Mouse (Mus musculus) spleen, postnatal 10 days (tissue): ENCODE measurements around the gene Nfasc.

Experiments used
- DNase-seq, 2 experiments: peaks; one replicate each; pipeline ENCODE4 v3.0.0; 2021 to 2022; ENCODE audit warnings: low spot score in 2 of 2

Gene Nfasc

GRCm38 (mm10) chr1:132741175-132741997 lies at the start of gene Nfasc:
Gene Nfasc (minus strand): TSS chr1:132741797.
- DNase-seq: peak in 1 of 2 experiments; percentile 36

DNA sequence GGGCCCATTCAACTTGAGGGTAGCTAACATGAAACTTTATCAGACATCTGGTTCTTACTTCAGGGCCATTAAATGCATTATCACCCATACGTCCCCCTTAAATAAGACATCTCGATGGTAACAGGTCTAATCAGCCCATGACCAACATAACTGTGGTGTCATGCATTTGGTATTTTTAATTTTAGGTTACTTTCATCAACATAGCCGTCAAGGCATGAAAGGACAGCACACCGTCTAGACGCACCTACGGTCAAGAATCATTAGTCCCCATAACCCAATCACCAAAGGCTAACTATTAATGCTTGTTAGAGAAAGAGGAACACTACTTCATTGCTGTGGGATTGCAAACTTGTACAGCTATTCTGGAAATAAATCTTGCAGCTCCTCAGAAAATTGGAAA lies 49.5 kb upstream of the Nfasc start:
- no peak for DNase-seq

- no peak for DNase-seq
Observed at GRCm38 (mm10) chr1:132786866-132787265, 45.3 kb upstream of the Nfasc start.

DNA sequence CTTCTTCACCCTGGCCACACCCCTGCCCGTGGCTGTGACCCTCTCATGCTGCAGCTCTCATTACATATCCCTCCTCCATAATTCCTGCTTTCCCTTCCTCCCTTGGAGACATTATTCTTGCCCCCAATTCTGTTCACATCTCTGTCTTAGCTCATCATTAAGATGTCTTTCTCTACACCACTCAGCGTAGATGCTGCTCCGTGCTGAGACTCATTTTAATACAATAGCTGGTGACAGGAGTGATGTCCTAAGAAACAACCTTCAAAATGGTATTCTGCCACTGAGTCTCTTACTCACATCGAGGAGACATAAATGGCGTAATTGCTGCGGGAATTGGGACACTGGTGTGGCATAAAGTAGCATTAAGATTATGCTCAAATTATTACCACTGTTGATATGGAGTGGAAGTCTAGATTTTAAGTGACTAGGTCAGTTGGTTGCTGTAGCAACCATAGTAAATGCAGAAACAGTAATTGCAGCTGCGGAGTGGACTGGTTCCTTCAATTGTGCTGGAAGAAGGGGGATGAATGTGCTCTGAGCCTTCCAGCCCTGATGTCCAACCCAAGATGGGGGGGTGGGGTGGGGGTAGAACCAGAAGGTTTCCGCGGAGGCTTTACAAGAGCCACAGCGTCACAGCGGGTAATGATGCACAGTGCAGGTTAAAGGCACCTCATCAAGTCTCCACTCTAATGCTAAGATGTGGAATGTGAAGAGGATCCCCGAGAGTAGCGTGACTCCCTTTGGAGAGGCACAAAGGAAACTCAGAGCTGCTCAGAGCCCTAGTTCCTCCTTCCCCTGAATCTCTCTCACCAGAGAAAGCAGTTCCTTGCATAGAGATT lies 40.2 kb upstream of the Nfasc start:
- DNase-seq: no peak

- no peak for DNase-seq
Observed at GRCm38 (mm10) chr1:132780961-132781360, 39.4 kb upstream of the Nfasc start.

DNA sequence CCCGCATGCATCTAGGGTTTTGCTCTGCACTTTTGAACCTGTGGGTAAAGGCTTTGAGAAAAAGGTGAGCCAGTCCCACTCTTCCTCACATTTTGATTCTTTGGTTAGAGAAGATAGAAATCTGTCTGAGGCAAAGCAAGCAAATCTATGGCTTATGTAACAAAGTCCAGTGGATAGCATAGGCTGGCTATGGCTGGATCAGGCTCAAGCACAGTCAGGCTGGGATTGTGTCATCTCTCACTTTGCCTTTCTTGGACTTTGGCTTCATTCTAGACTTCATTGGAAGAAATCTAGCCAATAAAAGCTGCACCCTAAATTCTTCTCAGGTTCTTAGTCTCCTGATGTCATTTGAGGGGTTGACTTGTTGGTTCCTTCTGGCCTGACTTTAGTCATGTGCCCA lies 38.7 kb upstream of the Nfasc start:
- no peak for DNase-seq

DNA sequence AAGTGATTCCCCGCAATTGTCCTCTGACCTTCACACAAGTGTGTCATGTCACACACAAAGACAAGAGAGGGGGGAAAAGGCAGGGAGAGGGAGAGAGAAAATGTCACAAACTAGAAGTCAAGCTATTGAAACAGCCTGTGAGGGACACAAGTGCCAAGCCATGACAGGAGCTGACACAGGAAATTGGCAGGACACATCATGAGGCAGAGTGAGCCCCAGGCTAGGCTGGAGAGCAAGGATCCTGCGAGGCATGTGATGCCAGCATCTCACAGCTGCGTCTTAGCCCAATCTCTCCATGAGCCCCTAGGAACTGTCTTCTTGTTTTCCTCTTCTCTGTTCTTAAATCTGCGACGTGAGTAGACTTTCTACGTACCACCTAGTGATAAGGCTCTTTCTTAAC lies 33.4 kb upstream of the Nfasc start:
- DNase-seq: no peak

DNA sequence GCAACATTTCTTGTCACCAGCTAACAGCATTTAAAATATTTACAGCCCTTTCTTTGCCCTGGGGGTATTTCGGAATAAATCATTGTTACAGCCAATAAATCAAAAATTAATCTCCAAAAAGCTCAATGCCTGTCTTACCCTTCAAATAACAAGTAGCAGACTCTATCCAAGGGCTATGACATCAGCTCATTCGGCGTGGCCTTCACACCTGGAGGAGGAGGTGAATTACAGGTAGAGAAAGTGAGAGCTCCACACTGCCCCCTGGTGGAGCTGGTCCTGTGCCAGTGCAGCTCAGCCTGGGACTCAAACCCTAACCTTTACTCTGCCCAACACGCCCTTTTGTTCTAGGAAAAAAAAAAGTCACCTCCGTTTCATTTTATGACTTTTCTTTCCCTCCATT lies 29.8 kb upstream of the Nfasc start:
- DNase-seq: peak; percentile 23 to 68

- no peak for DNase-seq
Observed at GRCm38 (mm10) chr1:132769559-132769958, 28.0 kb upstream of the Nfasc start.

- no peak for DNase-seq
Observed at GRCm38 (mm10) chr1:132767422-132767821, 25.8 kb upstream of the Nfasc start.

GRCm38 (mm10) chr1:132765887-132766651 lies 24.5 kb upstream of the Nfasc start:
- DNase-seq: no peak

- no peak for DNase-seq
Observed at GRCm38 (mm10) chr1:132765222-132765621, 23.6 kb upstream of the Nfasc start.

DNA sequence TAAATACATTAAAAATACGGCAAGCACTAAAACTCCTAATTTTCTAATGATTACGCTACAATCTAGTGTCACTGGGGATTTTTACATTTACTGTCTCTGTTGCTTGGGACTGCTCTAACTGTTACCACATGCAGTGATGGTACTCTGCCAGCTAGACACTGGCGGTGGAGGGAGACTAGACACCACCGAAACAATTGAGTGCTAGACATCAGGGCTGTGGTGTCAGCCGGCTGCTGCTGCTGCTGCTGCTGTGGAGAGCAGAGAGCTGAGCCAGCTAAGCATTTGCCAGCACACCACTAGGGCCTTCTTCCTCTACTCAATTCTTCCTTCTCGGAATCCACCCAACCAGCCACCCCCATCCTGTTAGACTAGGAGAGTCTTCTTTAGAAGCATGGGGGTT lies 17.8 kb upstream of the Nfasc start:
- DNase-seq: no peak

- DNase-seq: peak in 1 of 2 experiments; percentile 45
Observed at GRCm38 (mm10) chr1:132758656-132759370, 17.2 kb upstream of the Nfasc start.

DNA sequence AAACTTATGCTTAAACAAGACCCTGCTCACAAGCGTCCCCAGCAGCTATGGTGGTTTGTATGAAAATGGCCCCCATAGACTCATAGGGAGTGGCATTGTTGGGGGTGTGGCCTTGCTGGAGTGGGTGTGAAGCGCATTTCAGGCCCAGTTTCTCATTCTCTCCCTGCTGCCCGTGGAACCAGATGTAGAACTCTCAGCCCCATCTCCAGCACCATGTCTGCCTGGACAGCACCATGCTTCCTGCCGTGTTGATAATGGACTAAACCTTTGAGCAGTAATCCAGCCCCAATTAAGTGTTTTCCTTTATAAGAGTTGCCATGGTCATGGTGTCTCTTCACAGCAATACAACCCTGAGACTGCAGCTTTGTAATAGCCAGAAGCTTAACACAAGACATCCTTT lies 13.6 kb upstream of the Nfasc start:
- DNase-seq: no peak

GRCm38 (mm10) chr1:132749217-132749884 lies 7.8 kb upstream of the Nfasc start:
- DNase-seq: no peak

DNA sequence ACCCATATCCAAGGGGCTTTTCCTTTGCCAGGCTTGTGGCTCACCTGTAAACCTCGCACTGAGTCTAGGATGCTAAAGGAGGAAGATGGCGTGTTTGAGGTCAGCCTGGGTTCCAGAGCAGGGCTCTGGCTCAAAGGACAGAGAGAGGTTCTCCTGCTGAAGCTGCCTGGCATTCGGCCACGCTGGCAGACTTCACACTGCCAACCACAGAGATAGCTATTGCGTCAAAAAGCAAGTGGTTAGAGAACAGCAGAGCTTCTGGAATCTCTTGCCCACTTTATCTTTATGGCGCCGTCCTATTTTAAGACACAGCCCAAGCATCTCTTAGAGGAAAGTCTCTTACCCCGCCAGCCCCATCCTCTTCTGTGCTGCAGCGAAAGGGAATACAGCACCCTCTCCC lies 4.7 kb upstream of the Nfasc start:
- DNase-seq: no peak

DNA sequence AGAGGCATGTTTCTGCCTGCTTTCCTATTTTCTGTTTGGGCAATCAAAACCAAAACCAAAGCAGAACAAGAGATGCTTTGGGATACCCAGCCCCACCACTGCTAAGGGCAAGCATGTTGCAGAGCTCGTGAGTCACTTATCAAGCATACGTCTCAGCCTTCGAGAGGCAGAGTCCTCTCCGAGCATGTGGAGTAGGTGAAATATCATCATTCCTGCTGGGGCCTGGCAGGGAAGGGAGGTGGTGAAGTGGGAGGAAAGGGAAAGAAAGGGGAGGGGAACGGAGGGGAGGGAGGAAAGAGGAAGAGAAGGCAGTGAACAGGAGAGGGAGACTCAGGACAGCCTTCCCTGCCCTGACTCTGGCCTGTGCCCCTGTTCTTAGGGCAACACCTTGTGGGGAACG lies 4.0 kb upstream of the Nfasc start:
- no peak for DNase-seq

DNA sequence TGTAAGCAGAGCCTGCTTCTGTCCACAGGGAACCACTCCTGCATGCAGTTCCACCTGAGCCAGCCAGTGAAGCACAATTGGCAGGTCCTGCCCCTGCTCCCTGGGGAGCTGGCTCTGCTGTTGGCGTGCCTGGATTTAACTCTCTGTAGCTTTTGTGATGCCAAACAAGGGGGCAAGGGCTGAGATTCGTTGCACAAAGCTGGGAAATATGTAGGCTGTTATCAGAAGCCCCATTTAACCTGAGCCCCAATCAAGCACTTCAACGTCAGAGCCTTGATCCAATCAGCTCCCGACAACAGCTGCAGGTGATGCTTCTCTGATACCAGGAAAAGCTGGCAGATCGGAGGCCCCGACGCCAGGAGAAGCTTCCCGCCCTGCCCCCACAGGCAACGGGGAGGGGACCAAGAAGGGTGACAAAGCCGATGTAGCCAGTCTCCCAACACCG lies 2.5 kb downstream of the Nfasc start:
- DNase-seq: no peak

- no peak for DNase-seq
Observed at GRCm38 (mm10) chr1:132736171-132736570, 5.4 kb downstream of the Nfasc start.
